Mouse (Mus musculus) liver, embryonic 14.5 days (tissue): ENCODE measurements around the gene Ryr1.

Experiments
- CTCF ChIP-seq: IDR thresholded peaks from 2 replicates; pipeline ENCODE4 v1.5.1; 2016; ENCODE audit warnings: antibody characterized with exemption, low read depth, control low read depth
- EP300 ChIP-seq: IDR thresholded peaks from 2 replicates; pipeline ENCODE4 v1.6.1; 2016; ENCODE audit warnings: antibody characterized with exemption, low read depth

DNA sequence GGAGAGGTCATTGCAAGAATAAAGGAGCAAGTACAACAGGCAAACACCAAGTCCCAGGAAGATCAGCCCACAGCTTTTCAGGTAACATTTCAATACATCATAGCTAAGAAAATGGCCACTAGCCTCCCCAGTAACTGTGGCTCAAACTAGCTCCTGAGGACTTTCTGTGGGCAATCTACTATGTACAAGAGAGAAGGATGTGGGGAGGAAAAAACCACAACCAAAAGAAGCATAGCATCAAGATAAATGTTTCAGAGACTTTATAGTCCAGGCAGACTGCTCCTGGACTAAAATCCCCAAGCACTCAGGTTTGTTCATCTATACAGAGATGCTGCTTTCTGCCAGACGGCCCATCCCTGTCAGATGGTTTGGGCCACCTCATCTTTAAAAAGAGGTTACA lies 168.7 kb downstream of the Ryr1 start:
- TF ChIP-seq CTCF (no peak), EP300 (no peak)
